In the genomic region with DNA sequence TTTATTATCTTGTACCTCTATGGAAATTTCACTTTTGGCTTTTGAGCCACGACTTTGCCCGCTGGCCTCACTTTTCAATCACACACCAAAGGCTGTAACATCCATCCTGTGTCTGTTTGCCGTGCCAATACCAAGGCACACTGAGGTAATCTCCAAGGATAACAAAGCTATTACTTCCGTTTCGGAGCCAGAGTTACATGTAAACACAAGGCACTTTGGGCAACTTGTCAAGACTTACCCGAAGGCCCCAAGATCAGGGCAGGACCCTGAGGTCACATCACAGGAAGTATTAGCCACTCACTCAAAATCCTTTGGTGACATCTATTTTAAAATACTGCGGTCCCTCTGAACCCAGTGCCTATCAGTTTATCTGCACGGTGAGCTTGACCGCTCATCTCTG, we compare ENCODE assay signal across 21 mouse cellular contexts.
"Had no signal": no experiment of that assay in that cellular context is flagged by ENCODE, and none has a peak within 500 bp of the region (broad histone marks: within the 10 kb centered on the region; RNA-seq: fewer than 3 reads in every experiment).

No protein-coding gene starts in this region.

- DNase-seq: kidney, adult 18-20 months; kidney, postnatal 25 days; layer of hippocampus, adult 9-11 months; liver, postnatal 0 days; retina, postnatal 1 day; thymus, adult 18-20 months; thymus, postnatal 14 days; thymus, postnatal 4 days had no signal

- H3K9me3 ChIP-seq: limb, embryonic 12.5 days; limb, embryonic 15.5 days; midbrain, embryonic 10.5 days; midbrain, embryonic 13.5 days; neural tube, embryonic 13.5 days had no signal

- H3K27ac ChIP-seq: kidney, postnatal 0 days; layer of hippocampus, adult 2 months; limb, embryonic 12.5 days; limb, embryonic 15.5 days; liver, embryonic 14.5 days; midbrain, embryonic 10.5 days; midbrain, embryonic 13.5 days; neural tube, embryonic 13.5 days had no signal

- ATAC-seq: intestine, embryonic 16.5 days; liver, postnatal 0 days; midbrain, embryonic 13.5 days; midbrain, embryonic 16.5 days had no signal

- H3K9ac ChIP-seq: limb, embryonic 12.5 days; limb, embryonic 15.5 days; liver, embryonic 14.5 days; liver, postnatal 0 days; midbrain, embryonic 13.5 days; neural tube, embryonic 13.5 days had no signal

- H3K27me3 ChIP-seq: midbrain, embryonic 13.5 days had no signal

- H3K4me3 ChIP-seq: layer of hippocampus, adult 2 months; limb, embryonic 12.5 days; limb, embryonic 15.5 days; megakaryocyte, embryonic 14.5 days; midbrain, embryonic 10.5 days; midbrain, embryonic 13.5 days; myocyte; neural tube, embryonic 13.5 days had no signal

- H3K36me3 ChIP-seq: limb, embryonic 12.5 days; limb, embryonic 15.5 days; midbrain, embryonic 10.5 days; midbrain, embryonic 13.5 days; neural tube, embryonic 13.5 days had no signal

- H3K4me2 ChIP-seq: limb, embryonic 12.5 days; limb, embryonic 15.5 days; liver, embryonic 11.5 days; midbrain, embryonic 13.5 days; neural tube, embryonic 13.5 days had no signal
